Mouse (Mus musculus) midbrain, embryonic 14.5 days (tissue): ENCODE data around the gene Usp7. TPM values are rescaled to one million over a fixed set of nuclear protein-coding genes. Genes with fewer than 3 reads are reported as not detected.

Experiments used
- ATAC-seq: fragments of 200-750 bp; cut with Nextera tagmentation; 2 replicates; pipeline ENCODE4 v1.8.0; 2017; ENCODE audit warnings: moderate number of reproducible peaks, moderate library complexity; ENCODE audit not compliant: low FRiP score, low TSS enrichment
- DNase-seq: peaks from one replicate; pipeline ENCODE4 v3.0.0-alpha.2; 2015
- H3K27ac ChIP-seq: fragments of 300-500 bp; sonication (generic); replicated peaks from 2 replicates; pipeline ENCODE4 v1.5.1; 2014; ENCODE audit warnings: mild to moderate bottlenecking, low read depth, low read length, moderate library complexity
- H3K27me3 ChIP-seq: fragments of 300-500 bp; sonication (generic); 2 replicates; pipeline ENCODE4 v1.6.1; 2014; ENCODE audit warnings: low read length, control low read depth, mixed read lengths; ENCODE audit not compliant: control insufficient read depth, insufficient read depth
- H3K36me3 ChIP-seq: fragments of 300-500 bp; sonication (generic); 2 replicates; pipeline ENCODE4 v1.6.1; 2014; ENCODE audit warnings: low read length, control low read depth; ENCODE audit not compliant: control insufficient read depth, insufficient read depth
- H3K4me1 ChIP-seq: fragments of 300-500 bp; sonication (generic); 2 replicates; pipeline ENCODE4 v1.6.1; 2014; ENCODE audit warnings: mild to moderate bottlenecking, antibody characterized with exemption, low read length, control low read depth; ENCODE audit not compliant: control insufficient read depth, insufficient read depth
- H3K4me2 ChIP-seq: fragments of 300-500 bp; sonication (generic); 2 replicates; pipeline ENCODE4 v1.6.1; 2014; ENCODE audit warnings: mild to moderate bottlenecking, low read length, moderate library complexity
- H3K4me3 ChIP-seq: fragments of 300-500 bp; sonication (generic); replicated peaks from 2 replicates; pipeline ENCODE4 v1.5.1; 2014; ENCODE audit warnings: low read depth, low read length
- H3K9ac ChIP-seq: fragments of 300-500 bp; sonication (generic); replicated peaks from 2 replicates; pipeline ENCODE4 v1.6.1; 2014; ENCODE audit warnings: mild to moderate bottlenecking, low read length, moderate library complexity
- H3K9me3 ChIP-seq: fragments of 300-500 bp; sonication (generic); 2 replicates; pipeline ENCODE4 v1.6.1; 2016; ENCODE audit warnings: low read length, control low read depth, mixed read lengths; ENCODE audit not compliant: control insufficient read depth
- WGBS: fragments of 180-500 bp; shearing (Covaris S2); extraction: QIAGEN DNeasy Blood & Tissue Kit; methylation state at CpG from one replicate; pipeline ENCODE4 v1.1.7; 2014; 5-methylcytosine and 5-hydroxymethylcytosine counted together
- polyA plus RNA-seq: library from polyadenylated mRNA; unstranded; fragments of >200 nt; fragmentation: Nextera tagmentation; extraction: Ambion mirVana; gene quantifications from 2 replicates; pipeline ENCODE4 v1.2.1, GENCODE M21; 2014

Gene Usp7
- polyA plus RNA-seq, 1 experiment from 2014 or later, result 50.0 TPM

- no peak overlapping the region for H3K4me3 ChIP-seq
- no peak overlapping the region for H3K4me2 ChIP-seq
- peaks cover 30% of the 10 kb centered on the region for H3K4me1 ChIP-seq
- no peaks in the 10 kb centered on the region for H3K27me3 ChIP-seq
- no peak overlapping the region for H3K9ac ChIP-seq
- H3K36me3 ChIP-seq, result no peaks in the 10 kb centered on the region
- DNase-seq (no peak), ATAC-seq (no peak)
- 91% methylated on average over 7 of the region's 7 CpGs for WGBS
- no peaks in the 10 kb centered on the region for H3K9me3 ChIP-seq
- no peak overlapping the region for H3K27ac ChIP-seq
Measured at GRCm38 (mm10) chr16:8731630-8732029, 60.5 kb downstream of the Usp7 start.

GRCm38 (mm10) chr16:8728111-8728748, 63.9 kb downstream of the Usp7 start:
- no peaks in the 10 kb centered on the region for H3K9me3 ChIP-seq
- no peak overlapping the region for H3K9ac ChIP-seq
- no peaks in the 10 kb centered on the region for H3K27me3 ChIP-seq
- DNase-seq (no peak), ATAC-seq (no peak)
- H3K4me2 ChIP-seq, result no peak overlapping the region
- H3K4me1 ChIP-seq, result peaks cover 12% of the 10 kb centered on the region; the same call in 1 of the 2 replicates
- H3K4me3 ChIP-seq, result no peak overlapping the region
- no peaks in the 10 kb centered on the region for H3K36me3 ChIP-seq
- H3K27ac ChIP-seq, result no peak overlapping the region
- WGBS, result 84% methylated on average over 5 of the region's 5 CpGs

GRCm38 (mm10) chr16:8725807-8726206, 66.3 kb downstream of the Usp7 start:
- Histone ChIP-seq H3K36me3 (no peaks in the 10 kb centered on the region), H3K4me1 (peaks cover 12% of the 10 kb centered on the region; the same call in 1 of the 2 replicates), H3K4me2 (no peak overlapping the region), H3K27me3 (no peaks in the 10 kb centered on the region), H3K27ac (no peak overlapping the region), H3K9ac (no peak overlapping the region), H3K9me3 (no peaks in the 10 kb centered on the region), H3K4me3 (no peak overlapping the region)
- DNase-seq (no peak), ATAC-seq (no peak)
- 94% methylated on average over 2 of the region's 2 CpGs for WGBS

- H3K27ac ChIP-seq, result no peak overlapping the region
- no peak for ATAC-seq
- 85% methylated on average over 3 of the region's 3 CpGs for whole genome bisulfite sequencing
Measured at GRCm38 (mm10) chr16:8724031-8724430, 68.1 kb downstream of the Usp7 start.

GRCm38 (mm10) chr16:8720447-8720846, 71.7 kb downstream of the Usp7 start:
- WGBS, result 92% methylated on average over 4 of the region's 4 CpGs
- H3K4me2 ChIP-seq, result no peak overlapping the region
- ATAC-seq (no peak), DNase-seq (no peak)
- H3K9ac ChIP-seq, result no peak overlapping the region
- H3K4me1 ChIP-seq, result 0 out of 2 replicates have a peak, but pooled peaks cover 4% of the 10 kb centered on the region
- H3K4me3 ChIP-seq, result no peak overlapping the region
- H3K27me3 ChIP-seq, result no peaks in the 10 kb centered on the region
- no peak overlapping the region for H3K27ac ChIP-seq
- H3K9me3 ChIP-seq, result no peaks in the 10 kb centered on the region
- peaks cover 10% of the 10 kb centered on the region for H3K36me3 ChIP-seq

More at GRCm38 (mm10) chr16:8724031-8724430, 68.1 kb downstream of the Usp7 start:
- Histone ChIP-seq H3K9ac (no peak overlapping the region), H3K4me1 (peaks cover 12% of the 10 kb centered on the region; the same call in 1 of the 2 replicates), H3K27me3 (no peaks in the 10 kb centered on the region), H3K36me3 (no peaks in the 10 kb centered on the region), H3K9me3 (no peaks in the 10 kb centered on the region), H3K4me2 (no peak overlapping the region), H3K4me3 (no peak overlapping the region)
- DNase-seq, result no peak

- DNase-seq (no peak), ATAC-seq (no peak)
- H3K4me3 ChIP-seq, result no peak overlapping the region
- no peak overlapping the region for H3K9ac ChIP-seq
- H3K4me2 ChIP-seq, result no peak overlapping the region
- H3K9me3 ChIP-seq, result no peaks in the 10 kb centered on the region
- no peaks in the 10 kb centered on the region for H3K27me3 ChIP-seq
- H3K36me3 ChIP-seq, result peaks cover 35% of the 10 kb centered on the region
- no peak overlapping the region for H3K27ac ChIP-seq
- 0 out of 2 replicates have a peak, but pooled peaks cover 4% of the 10 kb centered on the region for H3K4me1 ChIP-seq
- 95% methylated on average over 10 of the region's 10 CpGs for WGBS
Measured at GRCm38 (mm10) chr16:8717744-8718143, 74.4 kb downstream of the Usp7 start.

- ATAC-seq (no peak), DNase-seq (no peak)
- H3K4me2 ChIP-seq, result no peak overlapping the region
- H3K4me3 ChIP-seq, result no peak overlapping the region
- no peaks in the 10 kb centered on the region for H3K27me3 ChIP-seq
- H3K36me3 ChIP-seq, result peaks cover 49% of the 10 kb centered on the region
- 85% methylated on average over 6 of the region's 6 CpGs for WGBS
- H3K9ac ChIP-seq, result no peak overlapping the region
- 0 out of 2 replicates have a peak, but pooled peaks cover 4% of the 10 kb centered on the region for H3K4me1 ChIP-seq
- H3K27ac ChIP-seq, result no peak overlapping the region
- H3K9me3 ChIP-seq, result no peaks in the 10 kb centered on the region
Measured at GRCm38 (mm10) chr16:8716300-8716699, 75.8 kb downstream of the Usp7 start.

GRCm38 (mm10) chr16:8715513-8716080, 76.5 kb downstream of the Usp7 start:
- H3K36me3 ChIP-seq, result peaks cover 56% of the 10 kb centered on the region
- no peak overlapping the region for H3K9ac ChIP-seq
- H3K27me3 ChIP-seq, result no peaks in the 10 kb centered on the region
- no peak overlapping the region for H3K4me2 ChIP-seq
- H3K27ac ChIP-seq, result no peak overlapping the region
- no peaks in the 10 kb centered on the region for H3K9me3 ChIP-seq
- WGBS, result 84% methylated on average over 10 of the region's 10 CpGs
- no peak overlapping the region for H3K4me3 ChIP-seq
- no peak for ATAC-seq
- no peak for DNase-seq
- 0 out of 2 replicates have a peak, but pooled peaks cover 4% of the 10 kb centered on the region for H3K4me1 ChIP-seq

GRCm38 (mm10) chr16:8714851-8715250, 77.3 kb downstream of the Usp7 start:
- H3K9ac ChIP-seq, result no peak overlapping the region
- H3K4me1 ChIP-seq, result 0 out of 2 replicates have a peak, but pooled peaks cover 4% of the 10 kb centered on the region
- H3K4me3 ChIP-seq, result no peak overlapping the region
- H3K36me3 ChIP-seq, result peaks cover 63% of the 10 kb centered on the region
- H3K27me3 ChIP-seq, result no peaks in the 10 kb centered on the region
- no peak overlapping the region for H3K4me2 ChIP-seq
- no peaks in the 10 kb centered on the region for H3K9me3 ChIP-seq
- H3K27ac ChIP-seq, result no peak overlapping the region
- ATAC-seq (no peak), DNase-seq (no peak)
- WGBS, result 94% methylated on average over 5 of the region's 5 CpGs
